Mouse (Mus musculus): ENCODE data around the gene Gm49380.

DNA sequence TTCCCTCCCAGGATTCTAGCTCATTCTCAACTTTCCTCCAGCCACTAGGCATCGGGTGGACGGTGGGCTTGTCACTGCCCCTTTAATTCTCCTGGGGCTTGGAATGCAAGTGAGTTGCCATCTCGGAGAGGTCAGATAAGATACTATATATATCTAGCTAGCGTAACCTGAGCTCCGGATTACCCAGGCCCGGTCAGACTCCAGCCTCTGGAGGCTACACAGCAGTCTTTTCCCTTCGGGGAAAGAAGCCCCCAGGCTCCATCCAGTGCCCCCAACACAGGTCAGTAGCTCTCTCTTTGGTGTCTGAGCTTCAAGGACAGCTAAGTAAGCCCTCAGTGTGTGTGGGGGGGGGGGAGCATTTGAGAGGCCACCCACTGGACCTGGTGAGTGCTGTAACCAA is 44.0 kb downstream of the Gm49380 start:
- TF ChIP-seq CTCF (IDR thresholded peaks at IDR 0.05 in 2 of 3, conservative IDR thresholded peaks at IDR 0.05 in 1 of 3; ENCODE audit: control insufficient read depth in 1 of 3, insufficient read depth in 1 of 3, low read depth in 2 of 3, low read length in 3 of 3, poor library complexity in 1 of 3, severe bottlenecking in 1 of 3) (no peak), POLR2A (IDR thresholded peaks at IDR 0.05; ENCODE audit: control insufficient read depth in 1 of 2, insufficient read depth in 1 of 2, low read depth in 1 of 2, low read length in 2 of 2, poor library complexity in 1 of 2) (no peak), USF2 (IDR thresholded peaks at IDR 0.05; ENCODE audit: borderline replicate concordance in 1 of 2, insufficient read depth in 1 of 2, low read depth in 1 of 2, low read length in 2 of 2) (no peak), MYC (IDR thresholded peaks at IDR 0.05; ENCODE audit: low read depth, low read length) (no peak), USF1 (IDR thresholded peaks at IDR 0.05; ENCODE audit: low read depth, low read length) (no peak)
